ENCODE assay signal across 8 mouse cellular contexts in genomic region chr2:32317791-32318417, GRCm38 (mm10). TPM values are rescaled to one million over a fixed set of nuclear protein-coding genes. Genes with fewer than 3 reads are reported as not detected.
DNase-seq lines count a peak whose midpoint lies in the region; ATAC-seq and TF ChIP-seq lines count a peak whose summit lies in the region.

No protein-coding gene starts in this region.

- peak overlapping the region; percentile 34 for H3K4me2 ChIP-seq in forebrain, embryonic 16.5 days (ENCODE audit: low read length)
- H3K4me2 ChIP-seq in limb, embryonic 15.5 days, result peak overlapping the region; percentile 66
- peak overlapping the region; percentile 18; the same call in 1 of the 2 replicates for H3K4me2 ChIP-seq in midbrain, postnatal 0 days (ENCODE audit: low read depth, low read length, poor library complexity, severe bottlenecking)

- 10% methylated on average over 16 of the region's 19 CpGs for WGBS in forebrain, embryonic 16.5 days
- under 1% methylated on average over 19 of the region's 19 CpGs for WGBS in limb, embryonic 15.5 days
- WGBS in midbrain, postnatal 0 days, result 13% methylated on average over 16 of the region's 19 CpGs

- H3K36me3 ChIP-seq in forebrain, embryonic 16.5 days (ENCODE audit: control insufficient read depth, insufficient read depth), result 0 out of 2 replicates have a peak, but pooled peaks cover 2% of the 10 kb centered on the region
- H3K36me3 ChIP-seq in limb, embryonic 15.5 days, result peaks cover 16% of the 10 kb centered on the region
- peaks cover 39% of the 10 kb centered on the region for H3K36me3 ChIP-seq in midbrain, postnatal 0 days (ENCODE audit: insufficient read depth, low read length)

- TF ChIP-seq CTCF in midbrain, postnatal 0 days (IDR thresholded peaks at IDR 0.05), result no peak

- no peaks in the 10 kb centered on the region for H3K9me3 ChIP-seq in forebrain, embryonic 16.5 days (ENCODE audit: control insufficient read depth, low read length)
- no peaks in the 10 kb centered on the region for H3K9me3 ChIP-seq in limb, embryonic 15.5 days
- H3K9me3 ChIP-seq in midbrain, postnatal 0 days (ENCODE audit: low read length), result no peaks in the 10 kb centered on the region

- H3K27ac ChIP-seq in forebrain, embryonic 16.5 days (ENCODE audit: low read length), result no peak overlapping the region
- H3K27ac ChIP-seq in limb, embryonic 15.5 days, result peak overlapping the region; percentile 100
- H3K27ac ChIP-seq in midbrain, postnatal 0 days (ENCODE audit: low read depth, low read length), result no peak overlapping the region

- H3K4me3 ChIP-seq in forebrain, embryonic 16.5 days (replicated peaks; ENCODE audit: low read length), result peak overlapping the region; percentile 9; the same call in 1 of the 2 replicates
- H3K4me3 ChIP-seq in limb, embryonic 15.5 days, result peak overlapping the region; percentile 50
- H3K4me3 ChIP-seq in midbrain, postnatal 0 days (ENCODE audit: low read depth, low read length), result no peak overlapping the region

- no peak for ATAC-seq in forebrain, embryonic 16.5 days
- peak; percentile 67 to 71 for ATAC-seq in hematopoietic stem cell, adult 5-6 weeks (replicated peaks in 1 of 2; ENCODE audit: insufficient read depth in 1 of 2, low FRiP score in 2 of 2, low TSS enrichment in 1 of 2, low read depth in 1 of 2, poor library complexity in 2 of 2, severe bottlenecking in 2 of 2)
- ATAC-seq in limb, embryonic 15.5 days (ENCODE audit: insufficient number of reproducible peaks, low FRiP score, low TSS enrichment, low read depth), result peak; percentile 85
- 0 out of 2 replicates have a peak, but pooled peaks have one; percentile 15 for ATAC-seq in midbrain, postnatal 0 days (ENCODE audit: low FRiP score)

- H3K27me3 ChIP-seq in forebrain, embryonic 16.5 days (replicated peaks; ENCODE audit: control insufficient read depth, insufficient read depth, low read length), result no peaks in the 10 kb centered on the region
- no peaks in the 10 kb centered on the region for H3K27me3 ChIP-seq in limb, embryonic 15.5 days
- H3K27me3 ChIP-seq in midbrain, postnatal 0 days (ENCODE audit: insufficient read depth, low read length), result no peaks in the 10 kb centered on the region

- H3K9ac ChIP-seq in forebrain, embryonic 16.5 days (replicated peaks; ENCODE audit: low read depth, low read length), result peak overlapping the region; percentile 23; the same call in 1 of the 2 replicates
- H3K9ac ChIP-seq in limb, embryonic 15.5 days, result peak overlapping the region; percentile 67
- H3K9ac ChIP-seq in midbrain, postnatal 0 days (replicated peaks; ENCODE audit: low read length, poor library complexity, severe bottlenecking), result no peak overlapping the region; the same call in 1 of the 2 replicates

- peaks cover 13% of the 10 kb centered on the region for H3K4me1 ChIP-seq in forebrain, embryonic 16.5 days (replicated peaks; ENCODE audit: control insufficient read depth, insufficient read depth, low read length)
- peaks cover 55% of the 10 kb centered on the region for H3K4me1 ChIP-seq in limb, embryonic 15.5 days
- H3K4me1 ChIP-seq in midbrain, postnatal 0 days (ENCODE audit: insufficient read depth, low read length), result peaks cover 6% of the 10 kb centered on the region; the same call in 1 of the 2 replicates

- DNase-seq in kidney, adult 11 months, result peak; percentile 32
- DNase-seq in kidney, adult 9 months, result no peak
- peak; percentile 36 for DNase-seq in midbrain, postnatal 0 days (ENCODE audit: low spot score)
- no peak for DNase-seq in layer of hippocampus, adult 9-11 months
- no peak for DNase-seq in frontal cortex, postnatal 25 days (ENCODE audit: low spot score in 2 of 2)

RNA-seq across cellular contexts. Expression of gene Swi5, which starts 30.0 kb away (rescaled TPM):
- polyA plus RNA-seq in forebrain, embryonic 16.5 days (2015; fragmentation: Nextera tagmentation; extraction: Ambion mirVana), result 362 and 368 TPM in 2 replicates
- total RNA-seq in hematopoietic stem cell, adult 5-6 weeks (2017), result 230 and 365 TPM in 2 replicates
- 370 and 413 TPM in 2 replicates for polyA plus RNA-seq in limb, embryonic 15.5 days (2015; fragmentation: Nextera tagmentation; extraction: Ambion mirVana)
- 292 and 375 TPM in 2 replicates for total RNA-seq in midbrain, postnatal 0 days (2014; rRNA removed)
- polyA plus RNA-seq in midbrain, postnatal 0 days (2015; fragmentation: Nextera tagmentation; extraction: Ambion mirVana), result 463 and 486 TPM in 2 replicates

RNA-seq across cellular contexts. Expression of gene Golga2, which starts 30.7 kb away (rescaled TPM):
- polyA plus RNA-seq in forebrain, embryonic 16.5 days (2015; fragmentation: Nextera tagmentation; extraction: Ambion mirVana), result 29.4 and 29.8 TPM in 2 replicates
- total RNA-seq in hematopoietic stem cell, adult 5-6 weeks (2017), result 37.5 and 47.3 TPM in 2 replicates
- 36.5 and 36.6 TPM in 2 replicates for polyA plus RNA-seq in limb, embryonic 15.5 days (2015; fragmentation: Nextera tagmentation; extraction: Ambion mirVana)
- 57.4 and 68.8 TPM in 2 replicates for total RNA-seq in midbrain, postnatal 0 days (2014; rRNA removed)
- polyA plus RNA-seq in midbrain, postnatal 0 days (2015; fragmentation: Nextera tagmentation; extraction: Ambion mirVana), result 27.7 and 30.1 TPM in 2 replicates

RNA-seq across cellular contexts. Expression of gene Ciz1, which starts 34.2 kb away (rescaled TPM):
- 64.3 and 64.6 TPM in 2 replicates for polyA plus RNA-seq in forebrain, embryonic 16.5 days (2015; fragmentation: Nextera tagmentation; extraction: Ambion mirVana)
- total RNA-seq in hematopoietic stem cell, adult 5-6 weeks (2017), result 76.7 and 78.2 TPM in 2 replicates
- polyA plus RNA-seq in limb, embryonic 15.5 days (2015; fragmentation: Nextera tagmentation; extraction: Ambion mirVana), result 42.7 and 46.2 TPM in 2 replicates
- total RNA-seq in midbrain, postnatal 0 days (2014; rRNA removed), result 63.7 and 81.8 TPM in 2 replicates
- 47.3 and 48.8 TPM in 2 replicates for polyA plus RNA-seq in midbrain, postnatal 0 days (2015; fragmentation: Nextera tagmentation; extraction: Ambion mirVana)

RNA-seq across cellular contexts. Expression of gene Dnm1, which starts 35.2 kb away (rescaled TPM):
- 26.9 and 38.4 TPM in 2 replicates for polyA plus RNA-seq in forebrain, embryonic 16.5 days (2015; fragmentation: Nextera tagmentation; extraction: Ambion mirVana)
- total RNA-seq in hematopoietic stem cell, adult 5-6 weeks (2017), result not detected in 2 replicates
- polyA plus RNA-seq in limb, embryonic 15.5 days (2015; fragmentation: Nextera tagmentation; extraction: Ambion mirVana), result 20.5 and 26.6 TPM in 2 replicates
- 170 and 186 TPM in 2 replicates for total RNA-seq in midbrain, postnatal 0 days (2014; rRNA removed)
- polyA plus RNA-seq in midbrain, postnatal 0 days (2015; fragmentation: Nextera tagmentation; extraction: Ambion mirVana), result 105 and 107 TPM in 2 replicates

RNA-seq across cellular contexts. Expression of gene Uck1, which starts 57.9 kb away (rescaled TPM):
- polyA plus RNA-seq in forebrain, embryonic 16.5 days (2015; fragmentation: Nextera tagmentation; extraction: Ambion mirVana), result 93.9 and 108 TPM in 2 replicates
- total RNA-seq in hematopoietic stem cell, adult 5-6 weeks (2017), result 32.3 and 33.3 TPM in 2 replicates
- polyA plus RNA-seq in limb, embryonic 15.5 days (2015; fragmentation: Nextera tagmentation; extraction: Ambion mirVana), result 62.2 and 68.1 TPM in 2 replicates
- total RNA-seq in midbrain, postnatal 0 days (2014; rRNA removed), result 138 and 142 TPM in 2 replicates
- 110 and 121 TPM in 2 replicates for polyA plus RNA-seq in midbrain, postnatal 0 days (2015; fragmentation: Nextera tagmentation; extraction: Ambion mirVana)

Comparison
In these comparisons a context has a peak if more than half of its experiments do, and no peak if none do; other contexts are left out.
1. DNase-seq: peak in kidney, adult 11 months (single experiment) and midbrain, postnatal 0 days (single experiment); none in kidney, adult 9 months (single experiment), layer of hippocampus, adult 9-11 months (single experiment) and frontal cortex, postnatal 25 days (0 of 2).
2. Peak in every context shown above with its lines, with median percentiles within 50 percentile points of each other: H3K4me2 ChIP-seq.